Mouse (Mus musculus) G1E (cell line): ENCODE results near the gene Cul3. TPM values are rescaled to one million over a fixed set of nuclear protein-coding genes. Genes with fewer than 3 reads are reported as not detected.

ENCODE experiments used
- ATAC-seq: 2 replicates; pipeline ENCODE4 v1.8.0; 2016; ENCODE audit warnings: mild to moderate bottlenecking; ENCODE audit not compliant: insufficient number of reproducible peaks, poor library complexity, low FRiP score, severe bottlenecking; ENCODE audit errors: extremely low read depth
- DNase-seq: peaks from one replicate; pipeline ENCODE4 v3.0.0; 2012; ENCODE audit warnings: low spot score
- H3K27me3 ChIP-seq: 2 replicates; pipeline ENCODE4 v1.6.1; 2012; ENCODE audit warnings: mild to moderate bottlenecking, low read length, inconsistent platforms; ENCODE audit not compliant: insufficient read depth
- H3K36me3 ChIP-seq: replicated peaks from 2 replicates; pipeline ENCODE3; 2012; ENCODE audit warnings: mild to moderate bottlenecking, inconsistent platforms
- H3K4me1 ChIP-seq: 2 replicates; pipeline ENCODE4 v1.6.1; 2012; ENCODE audit warnings: low read depth, low read length, inconsistent platforms, mixed read lengths; ENCODE audit not compliant: insufficient read depth
- H3K4me3 ChIP-seq: 2 replicates; pipeline ENCODE4 v1.5.1; 2012; ENCODE audit warnings: low read depth, mild to moderate bottlenecking, inconsistent platforms, low read length, moderate library complexity, mixed read lengths
- H3K9me3 ChIP-seq: replicated peaks from 2 replicates; pipeline ENCODE4 v1.6.1; 2012; ENCODE audit warnings: inconsistent platforms
- CTCF ChIP-seq: IDR thresholded peaks from 2 replicates; pipeline ENCODE4 v1.5.1; 2012; ENCODE audit warnings: low read depth, low read length, inconsistent platforms, mixed read lengths
- GATA1 ChIP-seq: IDR thresholded peaks from 2 replicates; pipeline ENCODE4 v1.6.1; 2012; ENCODE audit warnings: borderline replicate concordance, low read length, inconsistent platforms, mixed read lengths
- GATA2 ChIP-seq: IDR thresholded peaks from 2 replicates; pipeline ENCODE4 v1.6.1; 2012; ENCODE audit warnings: low read depth, low read length, inconsistent platforms, borderline replicate concordance
- POLR2AphosphoS5 ChIP-seq: IDR thresholded peaks from 2 replicates; pipeline ENCODE4 v1.6.1; 2012; ENCODE audit warnings: low read depth, low read length, inconsistent platforms; ENCODE audit not compliant: insufficient replicate concordance
- TAL1 ChIP-seq: conservative IDR thresholded peaks from 2 replicates; pipeline ENCODE4 v1.6.1; 2012; ENCODE audit warnings: low read depth, low read length, inconsistent platforms, mixed read lengths
- polyA plus RNA-seq: library from polyadenylated mRNA; stranded (reverse); fragments of >175 nt; gene quantifications from 2 replicates; pipeline ENCODE4 v1.2.3, GENCODE M21; 2012
- total RNA-seq, 2 experiments: library from RNA; stranded (forward) in 1 of 2; stranded (reverse) in 1 of 2; fragments of 200-1000 nt in 1 of 2; fragments of >200 nt in 1 of 2; fragmentation: Nextera tagmentation in 1 of 2; gene quantifications; 2 replicates each; pipeline ENCODE4 v1.2.3; 2014 to 2017

Cul3 gene
- total and polyA plus RNA-seq, 3 experiments = 14.4 to 282 (median 152) TPM

DNA sequence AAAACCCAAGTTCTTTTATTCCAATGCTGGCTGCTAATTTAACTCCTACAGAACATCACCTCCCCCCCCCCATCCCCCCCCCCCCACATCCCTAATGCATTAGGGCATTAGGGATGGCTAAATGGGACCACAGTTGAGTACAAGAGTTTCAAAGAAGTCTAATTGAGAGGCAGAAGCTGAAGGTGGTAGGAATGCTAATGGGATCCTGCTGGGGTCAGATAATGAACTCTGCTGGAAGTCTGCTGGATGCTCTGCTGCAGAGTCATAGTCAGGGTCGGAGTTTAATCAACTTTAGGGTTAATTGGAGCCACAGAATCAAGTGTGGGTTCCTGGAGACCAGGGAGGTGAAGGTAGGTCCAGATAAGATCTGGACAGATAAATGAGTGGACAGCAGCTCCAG, 104.2 kb downstream of the Cul3 start:
- no peaks in the 10 kb centered on the region for H3K4me1 ChIP-seq
- H3K36me3 ChIP-seq = no peaks in the 10 kb centered on the region
- TF ChIP-seq GATA2 (no peak), CTCF (no peak), TAL1 (no peak), POLR2AphosphoS5 (no peak), GATA1 (no peak)
- H3K4me3 ChIP-seq = no peak overlapping the region
- H3K9me3 ChIP-seq = no peaks in the 10 kb centered on the region
- no peak for ATAC-seq
- DNase-seq = no peak
- H3K27me3 ChIP-seq = peaks cover 7% of the 10 kb centered on the region; the same call in 1 of the 2 replicates

DNA sequence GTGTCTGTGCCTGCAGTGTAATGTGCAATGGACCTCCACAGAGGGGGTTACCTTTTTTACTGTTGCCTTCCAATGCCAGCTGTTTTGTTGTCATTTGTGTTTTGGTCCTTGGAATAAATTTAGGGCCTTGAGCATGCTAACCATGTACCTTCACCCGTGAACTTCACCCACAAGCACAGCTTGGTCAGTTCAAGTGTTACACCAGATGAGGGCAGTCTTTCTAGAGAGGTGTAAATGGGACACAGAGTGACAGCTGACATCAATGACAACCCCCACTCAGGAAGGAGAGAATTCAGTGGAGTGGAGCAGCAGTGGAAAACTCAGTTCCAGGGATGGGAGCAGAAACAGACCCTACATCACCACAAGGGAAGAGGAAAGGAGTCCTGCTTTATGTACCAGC, 109.7 kb downstream of the Cul3 start:
- no peaks in the 10 kb centered on the region for H3K27me3 ChIP-seq
- no peaks in the 10 kb centered on the region for H3K36me3 ChIP-seq
- H3K4me1 ChIP-seq = no peaks in the 10 kb centered on the region
- H3K4me3 ChIP-seq = no peak overlapping the region
- TF ChIP-seq POLR2AphosphoS5 (no peak), TAL1 (no peak), GATA2 (no peak), GATA1 (no peak), CTCF (no peak)
- DNase-seq = no peak
- no peak for ATAC-seq
- no peaks in the 10 kb centered on the region for H3K9me3 ChIP-seq

DNA sequence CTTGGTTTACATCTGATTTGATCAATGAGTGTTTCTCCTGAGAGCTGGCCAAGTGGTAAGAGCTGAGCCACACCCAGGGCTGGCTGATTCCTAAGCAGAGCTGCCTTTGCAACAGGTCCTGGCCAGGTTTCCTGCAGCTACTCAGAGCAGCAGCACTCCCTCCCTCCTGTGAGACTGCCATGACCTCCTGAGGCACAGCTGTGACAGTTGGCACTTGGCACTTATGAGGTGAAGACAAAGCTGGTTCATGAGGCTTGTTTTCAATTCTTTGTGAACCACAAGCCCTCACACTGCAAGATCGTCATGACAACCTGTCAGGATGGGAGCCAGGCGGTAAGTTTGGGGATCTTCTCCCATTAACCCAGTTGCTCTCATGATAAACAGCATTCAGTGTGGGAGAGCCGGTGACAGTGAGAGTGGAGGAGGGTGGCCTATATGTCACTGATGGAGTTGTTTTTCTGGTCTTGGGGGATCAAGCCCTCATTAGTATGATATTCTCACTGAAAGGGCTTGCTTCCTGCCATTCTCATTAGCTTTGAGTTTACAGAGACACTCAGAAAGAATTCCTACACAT, 115.4 kb downstream of the Cul3 start:
- TF ChIP-seq GATA2 (no peak), TAL1 (no peak), GATA1 (no peak), CTCF (no peak), POLR2AphosphoS5 (no peak)
- no peak overlapping the region for H3K4me3 ChIP-seq
- no peaks in the 10 kb centered on the region for H3K9me3 ChIP-seq
- no peaks in the 10 kb centered on the region for H3K36me3 ChIP-seq
- H3K27me3 ChIP-seq = no peaks in the 10 kb centered on the region
- ATAC-seq (no peak), DNase-seq (no peak)
- H3K4me1 ChIP-seq = no peaks in the 10 kb centered on the region

DNA sequence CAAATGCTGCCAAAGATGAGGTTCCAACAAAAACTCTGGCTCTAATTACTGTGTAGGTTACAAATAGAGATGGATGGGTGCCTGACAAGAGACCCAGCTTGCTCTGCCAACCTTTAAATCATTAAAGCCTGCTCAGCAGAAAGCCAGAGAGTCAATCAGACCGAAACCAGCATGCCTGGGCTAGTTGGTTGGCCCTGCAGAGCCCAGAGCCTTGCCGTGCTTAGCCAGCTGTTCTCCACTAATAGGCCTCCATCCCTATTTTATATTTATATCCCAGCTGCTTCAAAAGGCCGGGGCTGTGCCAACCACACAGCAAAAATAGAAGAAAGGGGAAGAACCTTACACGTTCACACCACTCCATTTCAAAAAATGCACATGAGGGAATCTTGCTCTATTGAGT, 119.1 kb downstream of the Cul3 start:
- TF ChIP-seq POLR2AphosphoS5 = no peak
- TF ChIP-seq CTCF = no peak
- no peak for TF ChIP-seq GATA1
- no peak for TF ChIP-seq GATA2
- TF ChIP-seq TAL1 = no peak
- no peaks in the 10 kb centered on the region for H3K9me3 ChIP-seq
- DNase-seq = no peak
- H3K4me1 ChIP-seq = no peaks in the 10 kb centered on the region
- ATAC-seq = no peak
- no peaks in the 10 kb centered on the region for H3K36me3 ChIP-seq
- no peak overlapping the region for H3K4me3 ChIP-seq
- no peaks in the 10 kb centered on the region for H3K27me3 ChIP-seq

DNA sequence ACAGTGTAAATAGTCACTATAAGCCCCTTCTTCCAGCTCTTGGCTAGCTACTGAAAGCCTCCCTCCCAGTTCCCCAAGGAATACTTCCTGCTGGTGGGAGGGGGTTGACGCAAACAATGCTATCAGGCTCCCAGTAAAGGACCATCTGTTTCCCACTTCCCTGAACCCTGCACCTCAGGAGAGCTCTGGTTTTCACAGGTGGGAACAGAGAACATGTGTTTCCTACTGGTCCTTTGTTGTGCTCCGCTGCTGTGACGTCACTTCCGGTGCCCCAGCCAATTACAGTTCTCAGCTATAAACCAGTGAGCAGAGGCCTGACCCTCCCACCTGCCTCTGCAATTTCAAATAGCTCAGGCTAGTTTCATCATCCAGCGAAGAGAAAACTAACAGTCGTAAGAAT, 122.0 kb downstream of the Cul3 start, which contains the start of gene Fam124b:
TSS of gene Fam124b (minus strand) at position 206 of the 400 bp plus-strand sequence.
- no peak for DNase-seq
- TF ChIP-seq POLR2AphosphoS5 (no peak), TAL1 (no peak), GATA2 (no peak), GATA1 (no peak), CTCF (no peak)
- H3K4me3 ChIP-seq = no peak within 1 kb of the TSS
- no peaks in the 10 kb centered on the region for H3K9me3 ChIP-seq
- 0 out of 2 replicates have a peak, but pooled peaks cover 3% of the 10 kb centered on the region for H3K27me3 ChIP-seq
- H3K4me1 ChIP-seq = no peaks in the 10 kb centered on the region
- no peak for ATAC-seq
- H3K36me3 ChIP-seq = no peaks in the 10 kb centered on the region

Other genes with a start within 250 kb of the Cul3 start
- gene Fam124b, start 122.0 kb downstream of the Cul3 start, total RNA-seq (2014; fragmentation: Nextera tagmentation) = not detected in 2 replicates
- gene Fam124b, start 122.0 kb downstream of the Cul3 start, total RNA-seq (2017) = 0.12 and 0.27 TPM in 2 replicates
- gene Fam124b, start 122.0 kb downstream of the Cul3 start, polyA plus RNA-seq = not detected in 2 replicates
- gene Gm45261, start 121.0 kb upstream of the Cul3 start, total RNA-seq (2014; fragmentation: Nextera tagmentation) = not detected in 2 replicates
- gene Gm45261, start 121.0 kb upstream of the Cul3 start, total RNA-seq (2017) = 0.23 TPM in 1 of 2 replicates, not detected in the other
- not detected in 2 replicates for gene Gm45261, start 121.0 kb upstream of the Cul3 start, polyA plus RNA-seq